Mouse (Mus musculus): ENCODE results near the gene Rbm48. TPM values are rescaled to one million over a fixed set of nuclear protein-coding genes. Genes with fewer than 3 reads are reported as not detected.

Gene Rbm48
- polyA plus RNA-seq, 1 experiment: 17.6 TPM

- H3K27ac ChIP-seq (ENCODE audit: insufficient read depth, low read length): no peak overlapping the region
- H3K4me3 ChIP-seq (ENCODE audit: low read depth, low read length): no peak overlapping the region
- H3K27me3 ChIP-seq (ENCODE audit: control insufficient read depth, insufficient read depth, low read length, poor library complexity, severe bottlenecking): no peaks in the 10 kb centered on the region
- H3K4me1 ChIP-seq (ENCODE audit: control insufficient read depth, insufficient read depth, low read length): no peaks in the 10 kb centered on the region
- H3K9ac ChIP-seq (ENCODE audit: low read depth, poor library complexity, severe bottlenecking): no peak overlapping the region
- H3K9me3 ChIP-seq (replicated peaks; ENCODE audit: control insufficient read depth, insufficient read depth, low read length, poor library complexity, severe bottlenecking): 0 out of 2 replicates have a peak, but pooled peaks cover 7% of the 10 kb centered on the region
- H3K36me3 ChIP-seq (ENCODE audit: control insufficient read depth, insufficient read depth, low read length, poor library complexity, severe bottlenecking): peaks cover 33% of the 10 kb centered on the region
- TF ChIP-seq POLR2A (IDR thresholded peaks at IDR 0.05; ENCODE audit: insufficient read depth, low read length) (no peak), CTCF (IDR thresholded peaks at IDR 0.05; ENCODE audit: low read depth, low read length) (no peak), EP300 (IDR thresholded peaks at IDR 0.05; ENCODE audit: insufficient read depth, low read depth, low read length) (no peak)
Observed at GRCm38 (mm10) chr5:3579066-3579465, 17.3 kb downstream of the Rbm48 start.

- peak overlapping the region; percentile 72 for H3K27ac ChIP-seq (ENCODE audit: insufficient read depth, low read length)
- peaks cover 34% of the 10 kb centered on the region for H3K36me3 ChIP-seq (ENCODE audit: control insufficient read depth, insufficient read depth, low read length, poor library complexity, severe bottlenecking)
- peaks cover 11% of the 10 kb centered on the region for H3K9me3 ChIP-seq (replicated peaks; ENCODE audit: control insufficient read depth, insufficient read depth, low read length, poor library complexity, severe bottlenecking)
- H3K4me3 ChIP-seq (ENCODE audit: low read depth, low read length): no peak overlapping the region
- no peaks in the 10 kb centered on the region for H3K4me1 ChIP-seq (ENCODE audit: control insufficient read depth, insufficient read depth, low read length)
- no peak overlapping the region for H3K9ac ChIP-seq (ENCODE audit: low read depth, poor library complexity, severe bottlenecking)
- TF ChIP-seq EP300 (IDR thresholded peaks at IDR 0.05; ENCODE audit: insufficient read depth, low read depth, low read length): no peak
- TF ChIP-seq POLR2A (IDR thresholded peaks at IDR 0.05; ENCODE audit: insufficient read depth, low read length): no peak
- TF ChIP-seq CTCF (IDR thresholded peaks at IDR 0.05; ENCODE audit: low read depth, low read length): no peak
- no peaks in the 10 kb centered on the region for H3K27me3 ChIP-seq (ENCODE audit: control insufficient read depth, insufficient read depth, low read length, poor library complexity, severe bottlenecking)
Observed at GRCm38 (mm10) chr5:3577939-3578338, 18.4 kb downstream of the Rbm48 start.

- peaks cover 11% of the 10 kb centered on the region for H3K9me3 ChIP-seq (replicated peaks; ENCODE audit: control insufficient read depth, insufficient read depth, low read length, poor library complexity, severe bottlenecking)
- H3K9ac ChIP-seq (ENCODE audit: low read depth, poor library complexity, severe bottlenecking): no peak overlapping the region
- H3K4me1 ChIP-seq (ENCODE audit: control insufficient read depth, insufficient read depth, low read length): no peaks in the 10 kb centered on the region
- no peak overlapping the region for H3K27ac ChIP-seq (ENCODE audit: insufficient read depth, low read length)
- H3K36me3 ChIP-seq (ENCODE audit: control insufficient read depth, insufficient read depth, low read length, poor library complexity, severe bottlenecking): peaks cover 49% of the 10 kb centered on the region
- H3K27me3 ChIP-seq (ENCODE audit: control insufficient read depth, insufficient read depth, low read length, poor library complexity, severe bottlenecking): no peaks in the 10 kb centered on the region
- TF ChIP-seq EP300 (IDR thresholded peaks at IDR 0.05; ENCODE audit: insufficient read depth, low read depth, low read length) (no peak), POLR2A (IDR thresholded peaks at IDR 0.05; ENCODE audit: insufficient read depth, low read length) (no peak), CTCF (IDR thresholded peaks at IDR 0.05; ENCODE audit: low read depth, low read length) (no peak)
- H3K4me3 ChIP-seq (ENCODE audit: low read depth, low read length): no peak overlapping the region
Observed at GRCm38 (mm10) chr5:3574825-3575224, 21.6 kb downstream of the Rbm48 start.

GRCm38 (mm10) chr5:3571266-3571665 is 25.1 kb downstream of the Rbm48 start, which contains the start of gene 1700109H08Rik:
Gene 1700109H08Rik (plus strand): TSS chr5:3571566.
- no peak for TF ChIP-seq CTCF (IDR thresholded peaks at IDR 0.05; ENCODE audit: low read depth, low read length)
- Histone ChIP-seq H3K27ac (ENCODE audit: insufficient read depth, low read length) (no peak within 1 kb of the TSS), H3K9me3 (replicated peaks; ENCODE audit: control insufficient read depth, insufficient read depth, low read length, poor library complexity, severe bottlenecking) (peaks cover 11% of the 10 kb centered on the region), H3K27me3 (ENCODE audit: control insufficient read depth, insufficient read depth, low read length, poor library complexity, severe bottlenecking) (no peaks in the 10 kb centered on the region), H3K4me1 (ENCODE audit: control insufficient read depth, insufficient read depth, low read length) (no peaks in the 10 kb centered on the region), H3K4me3 (ENCODE audit: low read depth, low read length) (no peak within 1 kb of the TSS), H3K36me3 (ENCODE audit: control insufficient read depth, insufficient read depth, low read length, poor library complexity, severe bottlenecking) (peaks cover 50% of the 10 kb centered on the region), H3K9ac (ENCODE audit: low read depth, poor library complexity, severe bottlenecking) (no peak within 1 kb of the TSS)

- Histone ChIP-seq H3K36me3 (ENCODE audit: control insufficient read depth, insufficient read depth, low read length, poor library complexity, severe bottlenecking) (peaks cover 22% of the 10 kb centered on the region), H3K9me3 (replicated peaks; ENCODE audit: control insufficient read depth, insufficient read depth, low read length, poor library complexity, severe bottlenecking) (no peaks in the 10 kb centered on the region), H3K27ac (ENCODE audit: insufficient read depth, low read length) (no peak overlapping the region), H3K4me3 (ENCODE audit: low read depth, low read length) (no peak overlapping the region), H3K9ac (ENCODE audit: low read depth, poor library complexity, severe bottlenecking) (no peak overlapping the region), H3K4me1 (ENCODE audit: control insufficient read depth, insufficient read depth, low read length) (no peaks in the 10 kb centered on the region), H3K27me3 (ENCODE audit: control insufficient read depth, insufficient read depth, low read length, poor library complexity, severe bottlenecking) (no peaks in the 10 kb centered on the region)
- TF ChIP-seq CTCF (IDR thresholded peaks at IDR 0.05; ENCODE audit: low read depth, low read length): no peak
- TF ChIP-seq POLR2A (IDR thresholded peaks at IDR 0.05; ENCODE audit: insufficient read depth, low read length): no peak
- no peak for TF ChIP-seq EP300 (IDR thresholded peaks at IDR 0.05; ENCODE audit: insufficient read depth, low read depth, low read length)
Observed at GRCm38 (mm10) chr5:3554198-3554597, 42.2 kb downstream of the Rbm48 start.

- Histone ChIP-seq H3K27me3 (ENCODE audit: control insufficient read depth, insufficient read depth, low read length, poor library complexity, severe bottlenecking) (no peaks in the 10 kb centered on the region), H3K9ac (ENCODE audit: low read depth, poor library complexity, severe bottlenecking) (no peak overlapping the region), H3K4me1 (ENCODE audit: control insufficient read depth, insufficient read depth, low read length) (no peaks in the 10 kb centered on the region), H3K9me3 (replicated peaks; ENCODE audit: control insufficient read depth, insufficient read depth, low read length, poor library complexity, severe bottlenecking) (no peaks in the 10 kb centered on the region), H3K27ac (ENCODE audit: insufficient read depth, low read length) (no peak overlapping the region), H3K4me3 (ENCODE audit: low read depth, low read length) (no peak overlapping the region), H3K36me3 (ENCODE audit: control insufficient read depth, insufficient read depth, low read length, poor library complexity, severe bottlenecking) (peaks cover 9% of the 10 kb centered on the region)
- TF ChIP-seq CTCF (IDR thresholded peaks at IDR 0.05; ENCODE audit: low read depth, low read length): no peak
- no peak for TF ChIP-seq EP300 (IDR thresholded peaks at IDR 0.05; ENCODE audit: insufficient read depth, low read depth, low read length)
- TF ChIP-seq POLR2A (IDR thresholded peaks at IDR 0.05; ENCODE audit: insufficient read depth, low read length): no peak
Observed at GRCm38 (mm10) chr5:3551481-3551880, 44.9 kb downstream of the Rbm48 start.

All from ES-Bruce4 (cell line).